Mouse (Mus musculus) midbrain, embryonic 10.5 days (tissue): ENCODE results near the gene Rps6kc1. TPM values are rescaled to one million over a fixed set of nuclear protein-coding genes. Genes with fewer than 3 reads are reported as not detected.
"Not testable (repeated sequence)": the region's sequence is repeated elsewhere in the genome, so short reads cannot be mapped to it uniquely, and the experiment has no call there.

ENCODE experiments used
- DNase-seq: peaks from one replicate; pipeline ENCODE4 v3.0.0-alpha.2; 2017; ENCODE audit warnings: low spot score
- H3K27ac ChIP-seq: fragments of 300-500 bp; sonication (generic); replicated peaks from 2 replicates; pipeline ENCODE4 v1.5.1; 2016; ENCODE audit warnings: mild to moderate bottlenecking
- H3K27me3 ChIP-seq: fragments of 300-500 bp; sonication (generic); 2 replicates; pipeline ENCODE4 v1.6.1; 2016; ENCODE audit warnings: low read depth, mild to moderate bottlenecking; ENCODE audit not compliant: poor library complexity, severe bottlenecking
- H3K36me3 ChIP-seq: fragments of 300-500 bp; sonication (generic); 2 replicates; pipeline ENCODE4 v1.6.1; 2016; ENCODE audit warnings: mild to moderate bottlenecking, moderate library complexity
- H3K4me1 ChIP-seq: fragments of 300-500 bp; sonication (generic); 2 replicates; pipeline ENCODE4 v1.6.1; 2016
- H3K4me3 ChIP-seq: fragments of 300-500 bp; sonication (generic); 2 replicates; pipeline ENCODE4 v1.5.1; 2016; ENCODE audit warnings: mild to moderate bottlenecking, moderate library complexity
- H3K9me3 ChIP-seq: fragments of 300-500 bp; sonication (generic); replicated peaks from 2 replicates; pipeline ENCODE4 v1.6.1; 2016; ENCODE audit warnings: mild to moderate bottlenecking
- WGBS: fragments of 180-500 bp; shearing (Covaris S2); methylation state at CpG from one replicate; pipeline ENCODE4 v1.1.7; 2016; 5-methylcytosine and 5-hydroxymethylcytosine counted together
- polyA plus RNA-seq: library from polyadenylated mRNA; unstranded; fragments of >200 nt; fragmentation: Nextera tagmentation; extraction: Ambion mirVana; gene quantifications from 2 replicates; pipeline ENCODE4 v1.2.1, GENCODE M21; 2016

The Rps6kc1 gene
- polyA plus RNA-seq, 1 experiment from 2014 or later: 16.2 TPM

- 29% methylated on average over 16 of the region's 16 CpGs for WGBS
- Histone ChIP-seq H3K27me3 (no peaks in the 10 kb centered on the region), H3K27ac (peak overlapping the region; percentile 97), H3K9me3 (no peaks in the 10 kb centered on the region), H3K4me1 (peaks cover 18% of the 10 kb centered on the region), H3K36me3 (peaks cover 5% of the 10 kb centered on the region), H3K4me3 (peak overlapping the region; percentile 75)
- no peak for DNase-seq
Measured at GRCm38 (mm10) chr1:190927751-190928369, 16.3 kb upstream of the Rps6kc1 start.

- WGBS: 92% methylated on average over 3 of the region's 3 CpGs
- no peak overlapping the region for H3K27ac ChIP-seq
- H3K4me3 ChIP-seq: peak overlapping the region; percentile 75
- H3K36me3 ChIP-seq: no peaks in the 10 kb centered on the region
- no peaks in the 10 kb centered on the region for H3K9me3 ChIP-seq
- DNase-seq: no peak
- H3K4me1 ChIP-seq: peaks cover 18% of the 10 kb centered on the region
- no peaks in the 10 kb centered on the region for H3K27me3 ChIP-seq
Measured at GRCm38 (mm10) chr1:190927311-190927710, 15.7 kb upstream of the Rps6kc1 start.

DNA sequence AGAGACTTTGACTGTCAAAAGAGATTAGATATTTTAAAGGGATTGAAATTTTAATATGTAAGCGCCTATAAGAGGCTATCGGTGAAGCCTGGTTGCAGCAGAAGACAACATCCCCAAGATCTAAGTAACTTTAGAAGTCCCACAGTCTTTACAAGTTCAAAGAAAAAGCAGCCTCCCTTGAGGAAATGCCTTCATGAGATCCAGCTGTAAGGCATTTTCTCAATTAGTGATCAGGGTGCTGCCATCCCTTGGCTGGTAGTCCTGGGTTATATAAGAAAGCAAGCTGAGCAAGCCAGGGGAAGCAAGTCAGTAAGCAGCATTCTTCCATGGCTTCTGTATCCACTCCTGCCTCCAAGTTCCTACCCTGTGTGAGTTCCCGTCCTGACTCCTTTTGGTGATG is 13.2 kb upstream of the Rps6kc1 start, which contains the start of gene Angel2:
Angel2 (plus strand) TSS at position 301 of the 400 bp plus-strand sequence.
- not testable (repeated sequence) for H3K27me3 ChIP-seq, H3K9me3 ChIP-seq, H3K4me3 ChIP-seq, H3K36me3 ChIP-seq, DNase-seq, H3K27ac ChIP-seq
- peaks cover 14% of the 10 kb centered on the region for H3K4me1 ChIP-seq
- WGBS: 77% methylated on average over 3 of the region's 3 CpGs

GRCm38 (mm10) chr1:190919725-190920469 is 8.3 kb upstream of the Rps6kc1 start:
- no peak for DNase-seq
- Histone ChIP-seq H3K4me3 (no peak overlapping the region), H3K9me3 (no peaks in the 10 kb centered on the region), H3K4me1 (no peaks in the 10 kb centered on the region), H3K27ac (no peak overlapping the region), H3K36me3 (no peaks in the 10 kb centered on the region), H3K27me3 (no peaks in the 10 kb centered on the region)
- WGBS: 76% methylated on average over 8 of the region's 8 CpGs

DNA sequence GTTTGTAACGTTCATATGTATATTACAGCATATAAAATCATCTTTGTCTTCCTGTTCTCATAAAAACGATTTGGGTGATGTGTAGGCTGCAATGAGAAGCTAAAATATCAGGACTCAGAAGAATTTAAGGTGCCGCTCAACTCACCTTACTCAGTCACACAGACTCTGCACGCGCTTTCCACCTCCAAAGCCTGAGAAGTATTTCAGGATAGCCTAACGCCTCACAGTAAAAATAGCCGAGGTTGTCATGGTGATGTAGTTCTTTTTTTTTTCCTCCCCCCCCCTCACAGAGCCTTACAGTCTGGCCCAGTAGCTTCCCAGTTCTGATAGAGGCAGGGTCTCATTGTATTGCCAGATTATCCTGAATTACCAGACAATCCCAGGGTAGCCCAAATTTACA is 7.4 kb upstream of the Rps6kc1 start:
- WGBS: 76% methylated on average over 7 of the region's 7 CpGs
- H3K4me3 ChIP-seq: no peak overlapping the region
- no peak for DNase-seq
- no peaks in the 10 kb centered on the region for H3K4me1 ChIP-seq
- no peaks in the 10 kb centered on the region for H3K9me3 ChIP-seq
- H3K27ac ChIP-seq: no peak overlapping the region
- H3K27me3 ChIP-seq: no peaks in the 10 kb centered on the region
- H3K36me3 ChIP-seq: no peaks in the 10 kb centered on the region

DNA sequence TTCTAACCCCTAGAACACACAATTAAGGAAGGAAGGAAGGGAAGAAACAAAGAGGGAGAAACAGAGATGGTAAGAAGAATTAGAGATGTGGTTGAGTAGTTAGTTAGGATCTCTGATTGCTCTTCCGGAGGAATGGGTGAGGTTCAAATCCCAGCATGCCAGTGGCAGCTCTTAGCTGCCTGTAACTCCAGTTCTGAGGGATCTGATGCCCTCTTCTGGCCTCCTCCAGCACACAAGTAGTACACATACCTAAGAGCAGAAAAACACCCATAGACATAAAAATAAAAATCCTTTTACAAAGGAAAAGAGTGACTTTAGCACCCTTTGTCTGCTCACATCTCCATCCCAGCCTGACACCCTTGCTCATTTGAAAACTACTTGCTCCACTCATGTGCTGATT is 1.1 kb upstream of the Rps6kc1 start:
- no peak for DNase-seq

DNA sequence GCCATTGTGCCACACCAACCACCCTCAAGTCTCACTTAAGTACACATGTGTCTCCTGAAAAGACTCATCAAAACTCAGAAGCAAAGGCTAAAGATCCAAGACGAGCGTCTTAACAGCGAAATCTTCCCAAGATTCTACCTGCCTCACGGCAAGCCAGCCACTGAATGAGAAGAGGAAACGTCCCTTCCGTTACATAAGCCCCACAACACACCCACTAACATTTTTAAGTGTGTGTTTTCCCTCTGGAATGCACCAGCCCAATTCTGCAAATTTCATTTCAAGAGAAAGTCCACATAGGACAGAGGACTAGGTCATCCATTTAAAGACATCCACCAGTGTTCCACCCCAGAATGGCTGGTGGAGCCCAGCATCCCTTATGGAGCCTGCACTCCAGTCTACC is 734 bp downstream of the Rps6kc1 start:
- Histone ChIP-seq H3K4me1 (peaks cover 30% of the 10 kb centered on the region), H3K27ac (peak overlapping the region; percentile 91), H3K36me3 (no peaks in the 10 kb centered on the region), H3K9me3 (no peaks in the 10 kb centered on the region), H3K4me3 (peak overlapping the region; percentile 92), H3K27me3 (no peaks in the 10 kb centered on the region)
- WGBS: 84% methylated on average over 6 of the region's 6 CpGs
- DNase-seq: no peak

More for the DNA sequence above, 1.1 kb upstream of the Rps6kc1 start:
- WGBS: 45% methylated on average over 1 of the region's 1 CpGs
- H3K4me1 ChIP-seq: peaks cover 30% of the 10 kb centered on the region
- H3K27me3 ChIP-seq: no peaks in the 10 kb centered on the region
- H3K36me3 ChIP-seq: no peaks in the 10 kb centered on the region
- H3K27ac ChIP-seq: no peak overlapping the region
- peak overlapping the region; percentile 92 for H3K4me3 ChIP-seq
- no peaks in the 10 kb centered on the region for H3K9me3 ChIP-seq

- H3K4me3 ChIP-seq: no peak overlapping the region
- H3K27me3 ChIP-seq: no peaks in the 10 kb centered on the region
- H3K9me3 ChIP-seq: no peaks in the 10 kb centered on the region
- WGBS: 93% methylated on average over 16 of the region's 16 CpGs
- peaks cover 10% of the 10 kb centered on the region for H3K4me1 ChIP-seq
- no peak for DNase-seq
- H3K36me3 ChIP-seq: peaks cover 30% of the 10 kb centered on the region
- H3K27ac ChIP-seq: no peak overlapping the region
Measured at GRCm38 (mm10) chr1:190904714-190905113, 6.9 kb downstream of the Rps6kc1 start.

- H3K36me3 ChIP-seq: peaks cover 33% of the 10 kb centered on the region
- H3K4me3 ChIP-seq: no peak overlapping the region
- no peak for DNase-seq
- 98% methylated on average over 3 of the region's 3 CpGs for WGBS
- H3K27ac ChIP-seq: no peak overlapping the region
- H3K27me3 ChIP-seq: no peaks in the 10 kb centered on the region
- peaks cover 4% of the 10 kb centered on the region for H3K4me1 ChIP-seq
- no peaks in the 10 kb centered on the region for H3K9me3 ChIP-seq
Measured at GRCm38 (mm10) chr1:190904136-190904535, 7.4 kb downstream of the Rps6kc1 start.

- Histone ChIP-seq H3K9me3 (no peaks in the 10 kb centered on the region), H3K4me3 (no peak overlapping the region), H3K4me1 (peaks cover 3% of the 10 kb centered on the region), H3K27me3 (no peaks in the 10 kb centered on the region), H3K36me3 (peaks cover 63% of the 10 kb centered on the region), H3K27ac (no peak overlapping the region)
- 82% methylated on average over 2 of the region's 2 CpGs for WGBS
- no peak for DNase-seq
Measured at GRCm38 (mm10) chr1:190901082-190901481, 10.5 kb downstream of the Rps6kc1 start.

DNA sequence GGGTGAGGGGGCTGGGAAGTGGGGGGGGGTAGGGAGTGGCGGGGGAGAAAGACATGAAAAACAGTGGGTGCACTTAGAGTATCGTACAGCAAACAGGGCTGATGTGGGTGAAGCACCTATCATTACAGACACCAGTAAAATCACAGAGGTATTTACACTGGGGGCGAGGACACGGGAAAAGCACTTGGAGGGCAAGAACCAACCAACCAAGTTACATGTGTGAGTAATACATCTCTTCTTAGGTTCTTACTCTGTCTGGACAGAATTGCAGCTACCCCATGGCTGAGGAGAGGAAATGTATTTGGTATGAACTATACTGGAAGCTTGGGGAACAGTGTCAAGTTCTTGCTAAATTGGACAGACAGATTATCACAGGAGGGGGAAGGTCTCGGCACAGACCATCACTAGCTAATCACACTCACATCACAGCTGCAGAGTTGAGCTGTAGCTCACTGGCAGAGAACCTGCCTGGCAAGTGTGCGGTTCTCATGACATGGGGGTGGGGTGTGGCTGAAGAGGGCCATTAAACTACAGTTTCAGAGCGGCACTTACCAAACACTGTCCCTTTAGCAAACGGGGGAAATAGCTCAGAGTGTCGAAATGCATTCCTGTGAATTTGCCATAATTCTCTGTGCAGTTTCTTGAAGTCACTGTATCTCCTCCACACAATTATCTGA is 12.5 kb downstream of the Rps6kc1 start:
- H3K4me1 ChIP-seq: peaks cover 3% of the 10 kb centered on the region
- peaks cover 67% of the 10 kb centered on the region for H3K36me3 ChIP-seq
- WGBS: 90% methylated on average over 9 of the region's 9 CpGs
- H3K9me3 ChIP-seq: no peaks in the 10 kb centered on the region
- H3K27ac ChIP-seq: no peak overlapping the region
- no peaks in the 10 kb centered on the region for H3K27me3 ChIP-seq
- H3K4me3 ChIP-seq: no peak overlapping the region
- DNase-seq: no peak

DNA sequence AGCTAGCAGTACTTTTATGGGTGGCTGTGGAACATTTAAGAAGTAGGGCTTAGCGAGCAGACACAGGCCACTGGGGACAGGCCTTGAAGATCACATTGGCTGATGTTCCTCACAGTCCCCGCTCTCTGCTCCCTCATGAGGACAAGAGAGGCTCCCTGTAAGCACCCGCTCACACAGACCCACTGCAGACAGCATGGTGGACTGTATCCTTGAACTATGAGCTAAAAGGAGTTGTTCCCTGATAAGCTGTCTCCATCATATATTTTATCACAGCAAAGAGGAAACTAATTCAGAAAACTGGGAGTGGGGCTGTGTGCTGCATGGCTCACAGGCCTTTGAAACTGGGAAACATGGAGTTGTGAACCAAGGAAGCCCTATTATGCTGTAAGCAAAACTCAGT is 13.4 kb downstream of the Rps6kc1 start:
- no peak overlapping the region for H3K4me3 ChIP-seq
- WGBS: 95% methylated on average over 3 of the region's 3 CpGs
- H3K4me1 ChIP-seq: peaks cover 3% of the 10 kb centered on the region
- H3K9me3 ChIP-seq: no peaks in the 10 kb centered on the region
- DNase-seq: no peak
- no peak overlapping the region for H3K27ac ChIP-seq
- peaks cover 59% of the 10 kb centered on the region for H3K36me3 ChIP-seq
- H3K27me3 ChIP-seq: no peaks in the 10 kb centered on the region
